Mouse (Mus musculus): ENCODE results near the gene Olah.

The Olah gene

GRCm38 (mm10) chr2:3353160-3353559, 43.9 kb downstream of the Olah start:
- DNase-seq (ENCODE audit: low read depth), result no peak

DNA sequence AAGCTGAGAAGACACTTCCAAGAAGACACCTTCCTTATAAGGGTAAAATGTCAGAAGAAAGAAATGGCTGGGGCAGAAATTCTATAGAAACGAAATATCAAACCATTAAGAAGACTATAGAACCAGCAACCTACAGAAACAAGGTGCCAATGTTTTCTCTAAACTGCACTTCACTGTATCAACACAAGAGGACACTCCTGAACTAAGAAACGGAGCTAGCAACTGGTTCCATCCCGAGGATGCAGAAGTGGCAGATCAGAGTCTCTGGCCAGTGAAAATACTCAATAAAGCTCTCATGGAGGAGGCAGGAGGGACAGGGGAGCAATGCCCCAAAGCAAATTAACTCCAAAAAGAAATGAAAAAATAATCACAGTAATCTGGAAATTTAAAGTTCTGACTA, 48.1 kb downstream of the Olah start:
- DNase-seq (ENCODE audit: low read depth), result no peak

GRCm38 (mm10) chr2:3348422-3348821, 48.6 kb downstream of the Olah start:
- no peak for DNase-seq (ENCODE audit: low read depth)

- DNase-seq (ENCODE audit: low read depth), result peak; percentile 60
These were observed 61.3 kb downstream of the Olah start, which contains the start of gene Acbd7 for GRCm38 (mm10) chr2:3335611-3336301. Acbd7 (plus strand) TSS chr2:3336168.

DNA sequence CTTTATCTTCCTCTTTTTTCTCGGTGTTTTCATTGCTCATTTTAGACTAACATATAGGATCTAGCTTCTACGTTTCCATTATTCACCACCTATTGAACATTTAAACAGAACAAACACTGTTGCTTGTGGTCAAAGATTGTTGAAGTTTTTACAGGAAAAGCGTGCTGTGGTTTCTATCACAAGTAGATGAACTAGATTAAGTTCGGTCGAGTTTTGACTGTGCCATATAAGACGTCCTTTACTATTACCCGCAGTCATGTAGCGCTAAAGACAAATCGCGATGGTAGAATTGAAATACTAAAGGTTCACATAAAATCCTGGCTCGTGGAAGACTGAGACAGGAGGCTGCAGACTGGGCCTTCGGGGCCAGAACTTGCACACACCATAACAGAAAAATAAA, 63.2 kb downstream of the Olah start:
- no peak for DNase-seq (ENCODE audit: low read depth)

GRCm38 (mm10) chr2:3332484-3333242, 64.3 kb downstream of the Olah start, which contains the start of gene Rpp38:
Rpp38 (minus strand) TSS chr2:3332643.
- DNase-seq (ENCODE audit: low read depth), result peak; percentile 93

DNA sequence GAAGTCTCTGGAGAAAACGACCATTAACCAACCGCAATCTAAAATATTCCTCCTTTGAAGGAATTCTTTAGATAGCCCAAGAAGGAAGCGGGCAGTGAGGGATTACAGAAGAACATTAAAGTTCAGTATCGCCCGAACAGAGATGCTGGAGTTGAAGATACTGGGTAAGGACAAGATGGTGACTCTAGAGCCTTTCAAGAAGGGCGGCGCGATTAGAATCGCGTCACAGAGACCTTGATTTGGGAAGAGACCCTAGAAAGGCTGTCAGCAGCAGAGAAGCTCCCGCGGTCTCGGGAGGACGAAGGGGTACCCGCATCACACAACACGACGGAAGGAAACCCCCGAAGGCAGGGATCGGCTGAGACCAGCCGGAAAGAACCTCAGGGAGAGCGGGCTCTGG, 65.0 kb downstream of the Olah start:
- no peak for DNase-seq (ENCODE audit: low read depth)

DNA sequence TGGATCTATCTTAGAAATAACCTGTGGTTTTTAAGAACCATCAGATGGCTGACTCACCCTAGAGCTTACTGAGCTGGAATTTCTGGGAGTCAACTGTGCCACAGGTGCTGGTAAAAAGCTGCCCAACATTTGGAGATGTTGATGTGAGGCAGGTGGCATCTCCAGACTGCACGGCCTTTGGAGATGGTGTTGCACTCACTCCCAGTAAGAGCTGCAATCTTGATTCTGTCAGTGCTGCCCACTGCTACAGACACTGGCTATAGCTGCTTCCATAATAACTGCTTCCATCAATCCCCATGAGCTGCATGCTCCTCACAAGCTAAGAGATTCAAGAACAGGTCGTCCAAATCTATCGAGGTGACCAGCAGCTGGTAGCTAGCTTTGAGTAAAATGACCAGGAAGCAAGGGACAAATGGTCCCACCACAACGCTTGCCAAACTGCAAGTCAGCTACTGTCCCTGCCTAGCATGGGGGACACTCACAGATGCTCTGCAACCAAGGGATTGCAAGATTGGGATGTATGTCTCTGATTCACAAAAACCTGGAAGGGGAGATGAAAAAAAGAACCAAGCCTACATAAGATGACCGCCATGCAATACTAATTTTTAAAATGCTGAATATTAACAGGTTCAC, 65.8 kb downstream of the Olah start:
- DNase-seq (ENCODE audit: low read depth), result no peak

DNA sequence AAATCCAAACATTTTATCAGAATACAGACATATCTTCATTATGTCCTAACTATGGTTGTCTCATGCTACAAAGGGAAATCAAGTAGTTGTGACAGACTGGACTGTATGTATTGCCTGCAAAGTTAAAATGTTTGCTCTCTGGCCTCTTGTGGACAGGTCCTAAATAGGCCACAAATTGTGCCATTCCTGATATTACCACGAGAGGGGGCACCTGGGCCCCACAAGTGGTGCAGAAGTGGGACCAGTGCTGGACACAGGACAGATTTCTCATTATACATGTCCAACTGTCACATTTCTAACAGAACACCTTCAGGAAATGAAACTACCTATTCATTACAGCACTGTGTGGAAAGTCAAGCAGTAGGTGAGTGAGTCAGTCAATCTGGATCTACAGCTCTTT, 69.7 kb downstream of the Olah start:
- DNase-seq (ENCODE audit: low read depth), result no peak

DNA sequence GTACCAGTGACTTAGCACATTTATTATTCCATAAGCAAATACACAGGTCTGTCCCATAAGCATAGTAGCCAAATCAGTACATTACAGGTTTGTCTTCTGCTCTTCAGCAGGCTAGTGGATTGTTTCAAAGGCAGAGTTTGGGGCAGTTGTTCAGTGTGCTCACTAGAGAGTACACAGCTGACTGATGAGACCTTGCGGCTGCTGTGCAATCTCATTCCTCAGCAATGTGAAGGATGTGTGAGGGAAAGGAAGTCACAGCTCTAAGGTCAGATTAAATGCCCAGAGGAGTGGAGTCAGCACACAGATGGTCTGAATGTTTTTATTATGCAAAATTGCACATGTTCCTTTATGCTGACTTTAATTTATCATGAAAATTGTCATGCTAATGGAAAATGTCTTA, 70.5 kb downstream of the Olah start:
- DNase-seq (ENCODE audit: low read depth), result no peak

DNA sequence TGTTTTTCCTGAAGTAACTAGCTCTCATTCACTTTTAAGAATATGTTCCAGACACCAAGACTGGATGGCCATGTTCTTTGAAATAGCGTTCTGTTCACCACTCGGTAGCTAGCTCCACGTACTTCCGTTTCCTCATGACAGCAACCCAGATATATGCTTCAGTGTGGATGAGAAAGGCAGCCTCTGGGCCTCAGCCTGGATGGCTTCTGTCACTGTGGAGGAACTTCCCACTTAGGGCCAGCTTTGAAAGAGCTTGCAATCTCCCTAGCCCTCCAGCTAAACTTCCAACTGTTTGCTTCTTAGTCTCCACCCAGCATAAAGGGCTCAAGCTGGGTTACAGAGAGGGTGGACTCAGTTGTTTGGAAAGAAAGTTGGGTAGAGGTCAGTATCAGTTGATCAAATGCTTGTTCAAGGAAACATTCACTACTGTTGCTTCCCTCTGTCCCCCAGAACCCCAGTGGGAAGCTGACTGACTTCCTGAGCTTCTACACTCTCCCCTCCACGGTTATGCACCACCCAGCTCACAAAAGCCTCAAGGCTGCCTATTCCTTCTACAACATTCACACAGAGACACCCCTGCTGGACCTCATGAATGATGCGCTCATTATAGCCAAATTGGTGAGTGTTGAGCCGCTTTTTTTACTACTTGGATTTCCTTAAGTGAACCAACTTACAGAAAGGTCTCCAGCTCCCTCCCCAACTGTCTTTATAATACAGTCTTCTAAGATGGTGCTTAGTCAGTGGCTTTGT, 72.5 kb downstream of the Olah start:
- no peak for DNase-seq (ENCODE audit: low read depth)

GRCm38 (mm10) chr2:3323132-3323531, 73.9 kb downstream of the Olah start:
- DNase-seq (ENCODE audit: low read depth), result no peak

DNA sequence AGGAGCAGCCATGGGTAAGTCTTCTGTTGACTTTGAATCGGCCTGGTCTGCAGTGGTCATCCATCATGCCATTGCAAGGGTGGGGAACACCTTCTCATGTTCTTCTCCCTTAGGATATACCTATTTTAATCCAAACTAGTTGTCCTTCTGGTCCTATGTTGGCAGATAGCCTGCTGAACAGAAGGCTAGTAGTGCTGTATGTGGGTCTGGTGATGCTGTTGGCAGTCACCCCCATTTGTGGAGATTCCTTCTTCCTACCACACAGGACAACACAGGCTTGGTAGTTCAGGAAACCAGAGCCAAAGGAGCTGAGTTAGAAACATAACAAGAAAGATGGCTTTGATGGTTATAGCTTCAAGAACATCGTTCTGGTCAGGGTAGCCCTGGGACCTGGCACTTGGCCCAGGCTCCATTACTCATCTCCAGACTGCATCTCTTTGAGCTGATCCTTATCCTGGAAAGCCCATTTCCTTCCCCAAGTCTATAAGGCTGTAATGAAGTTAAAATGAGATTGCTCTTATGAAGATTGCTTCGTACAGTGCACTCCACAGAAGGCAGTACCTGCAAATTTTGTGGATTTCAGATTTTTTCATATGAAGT, 91.5 kb downstream of the Olah start:
- no peak for DNase-seq (ENCODE audit: low read depth)

DNA sequence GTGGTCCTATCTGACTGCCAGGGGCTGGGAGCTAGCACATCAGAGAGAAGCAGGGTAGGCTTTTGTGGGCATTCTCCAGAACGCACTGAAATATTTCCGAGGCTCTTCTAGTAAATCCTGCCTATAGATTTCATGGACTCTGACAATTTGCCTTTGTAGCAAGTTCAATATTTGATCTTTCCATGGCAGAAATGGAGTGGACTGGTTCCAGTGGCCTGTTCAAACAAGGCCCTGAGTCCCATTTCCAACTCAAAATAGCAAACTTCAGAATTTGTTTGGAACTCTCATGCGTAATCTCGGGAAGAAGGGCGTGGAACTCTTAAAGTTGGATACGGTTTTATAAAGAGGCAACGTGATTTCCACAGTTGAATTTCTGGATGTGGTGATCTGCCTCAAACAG, 101.2 kb downstream of the Olah start:
- no peak for DNase-seq (ENCODE audit: low read depth)

- no peak for DNase-seq (ENCODE audit: low read depth)
These were observed 104.8 kb downstream of the Olah start for GRCm38 (mm10) chr2:3292170-3292569.

Measured in c-Kit-positive CD71-negative TER-119-negative erythroid progenitor cells, embryonic 14.5 days (primary cell).